Mouse (Mus musculus) granulocyte monocyte progenitor cell, adult 5-6 weeks (primary cell): ENCODE data around the gene Mgat5b. TPM values are rescaled to one million over a fixed set of nuclear protein-coding genes. Genes with fewer than 3 reads are reported as not detected.
A peak's percentile ranks its signal among the peaks of the same experiment; 100 is the strongest.

Source experiments
- ATAC-seq: replicated peaks from 2 replicates; pipeline ENCODE4 v1.8.0; 2016; ENCODE audit warnings: mild to moderate bottlenecking, moderate TSS enrichment, inconsistent platforms; ENCODE audit not compliant: poor library complexity, severe bottlenecking
- total RNA-seq, 2 experiments: library from RNA; stranded (forward) in 1 of 2; stranded (reverse) in 1 of 2; fragments of 200-712, 200-1000 nt in 1 of 2; fragments of >200 nt in 1 of 2; fragmentation: Nextera tagmentation in 1 of 2; gene quantifications; 2 replicates each; pipeline ENCODE4 v1.2.3; 2014 to 2017

Mgat5b gene
- total RNA-seq, 2 experiments from 2014 or later, result not detected

GRCm38 (mm10) chr11:116972828-116973227, 54.2 kb downstream of the Mgat5b start:
- ATAC-seq, result no peak

GRCm38 (mm10) chr11:116973508-116973907, 54.8 kb downstream of the Mgat5b start:
- no peak for ATAC-seq

- no peak for ATAC-seq
These were observed 55.7 kb downstream of the Mgat5b start for GRCm38 (mm10) chr11:116974341-116974740.

- no peak for ATAC-seq
These were observed 61.6 kb downstream of the Mgat5b start for GRCm38 (mm10) chr11:116980313-116980712.

- no peak for ATAC-seq
These were observed 63.9 kb downstream of the Mgat5b start for GRCm38 (mm10) chr11:116982543-116982942.

GRCm38 (mm10) chr11:116985504-116986385, 67.1 kb downstream of the Mgat5b start:
- peak; percentile 97 for ATAC-seq

GRCm38 (mm10) chr11:116988131-116988530, 69.5 kb downstream of the Mgat5b start:
- ATAC-seq, result no peak

GRCm38 (mm10) chr11:116990231-116990630, 71.6 kb downstream of the Mgat5b start:
- no peak for ATAC-seq

GRCm38 (mm10) chr11:116991410-116991809, 72.7 kb downstream of the Mgat5b start:
- ATAC-seq, result no peak

- ATAC-seq, result no peak
These were observed 73.3 kb downstream of the Mgat5b start for GRCm38 (mm10) chr11:116991964-116992363.

GRCm38 (mm10) chr11:116994095-116994582, 75.5 kb downstream of the Mgat5b start:
- no peak for ATAC-seq

- ATAC-seq, result no peak
These were observed 78.3 kb downstream of the Mgat5b start for GRCm38 (mm10) chr11:116996976-116997375.

- no peak for ATAC-seq
These were observed 80.3 kb downstream of the Mgat5b start for GRCm38 (mm10) chr11:116998935-116999334.

- no peak for ATAC-seq
These were observed 81.6 kb downstream of the Mgat5b start for GRCm38 (mm10) chr11:117000219-117000618.

GRCm38 (mm10) chr11:117001789-117002188, 83.1 kb downstream of the Mgat5b start:
- ATAC-seq, result no peak

- no peak for ATAC-seq
These were observed 84.8 kb downstream of the Mgat5b start for GRCm38 (mm10) chr11:117003503-117003902.

GRCm38 (mm10) chr11:117004277-117004676, 85.6 kb downstream of the Mgat5b start:
- no peak for ATAC-seq

- ATAC-seq, result no peak
These were observed 98.8 kb downstream of the Mgat5b start for GRCm38 (mm10) chr11:117017462-117017861.

GRCm38 (mm10) chr11:117018410-117018809, 99.7 kb downstream of the Mgat5b start:
- ATAC-seq, result peak; percentile 82

- no peak for ATAC-seq
These were observed 102.4 kb downstream of the Mgat5b start for GRCm38 (mm10) chr11:117021026-117021425.

GRCm38 (mm10) chr11:117023537-117023936, 104.9 kb downstream of the Mgat5b start:
- ATAC-seq, result no peak

- ATAC-seq, result no peak
These were observed 109.0 kb downstream of the Mgat5b start for GRCm38 (mm10) chr11:117027681-117028080.
